Mouse (Mus musculus) spleen, adult 2 months (tissue): ENCODE results near the gene Ninj1. TPM values are rescaled to one million over a fixed set of nuclear protein-coding genes. Genes with fewer than 3 reads are reported as not detected.

ENCODE experiments used
- DNase-seq, 2 experiments: peaks; one replicate each; pipeline versions ENCODE4 v3.0.0 to v3.0.0-alpha.2; 2012 to 2021; ENCODE audit warnings: low spot score in 2 of 2, low read depth in 1 of 2
- H3K27ac ChIP-seq: fragments of 200-500 bp; 2 replicates; pipeline ENCODE4 v1.5.1; 2012; ENCODE audit warnings: low read length, inconsistent platforms; ENCODE audit not compliant: insufficient read depth
- H3K27me3 ChIP-seq: fragments of 200-500 bp; 2 replicates; pipeline ENCODE4 v1.6.1; 2012; ENCODE audit warnings: mild to moderate bottlenecking, moderate library complexity, low read length, inconsistent platforms; ENCODE audit not compliant: control insufficient read depth, insufficient read depth
- H3K36me3 ChIP-seq: fragments of 200-500 bp; 2 replicates; pipeline ENCODE4 v1.6.1; 2012; ENCODE audit warnings: mild to moderate bottlenecking, low read length, inconsistent platforms; ENCODE audit not compliant: control insufficient read depth, insufficient read depth
- H3K4me1 ChIP-seq: fragments of 200-500 bp; 2 replicates; pipeline ENCODE4 v1.6.1; 2011; ENCODE audit warnings: inconsistent platforms; ENCODE audit not compliant: control insufficient read depth, insufficient read depth, insufficient read length
- H3K4me3 ChIP-seq: fragments of 200-500 bp; 2 replicates; pipeline ENCODE4 v1.5.1; 2011; ENCODE audit warnings: mild to moderate bottlenecking, inconsistent platforms; ENCODE audit not compliant: insufficient read depth, insufficient read length; ENCODE audit errors: extremely low read depth
- CTCF ChIP-seq: fragments of 200-500 bp; IDR thresholded peaks from 2 replicates; pipeline ENCODE4 v1.5.1; 2011; ENCODE audit warnings: mild to moderate bottlenecking, inconsistent platforms; ENCODE audit not compliant: insufficient read depth, insufficient read length, insufficient replicate concordance; ENCODE audit errors: extremely low read depth
- POLR2A ChIP-seq: fragments of 200-500 bp; IDR thresholded peaks from 2 replicates; pipeline ENCODE4 v1.6.1; 2011; ENCODE audit warnings: low read depth, low read length, inconsistent platforms
- WGBS: fragments of 180-500 bp; shearing (Covaris S2); methylation state at CpG from one replicate; pipeline ENCODE4 v1.1.7; 2018; 5-methylcytosine and 5-hydroxymethylcytosine counted together
- polyA plus RNA-seq: library from polyadenylated mRNA; depleted of rRNA; stranded (reverse); fragments of >200 nt; gene quantifications from 2 replicates; pipeline ENCODE4 v1.2.3, GENCODE M21; 2012

Ninj1 gene
- polyA plus RNA-seq, 1 experiment = 343 TPM

- H3K27me3 ChIP-seq = peaks cover 17% of the 10 kb centered on the region
- H3K4me1 ChIP-seq = peaks cover 6% of the 10 kb centered on the region; the same call in 1 of the 2 replicates
- no peak for TF ChIP-seq CTCF
- TF ChIP-seq POLR2A = no peak
- DNase-seq = no peak
- 42% methylated on average over 17 of the region's 17 CpGs for WGBS
- H3K36me3 ChIP-seq = no peaks in the 10 kb centered on the region
- H3K27ac ChIP-seq = no peak overlapping the region
- no peak overlapping the region for H3K4me3 ChIP-seq
Observed at GRCm38 (mm10) chr13:49146040-49146697, 41.1 kb upstream of the Ninj1 start.

- Histone ChIP-seq H3K27me3 (peaks cover 17% of the 10 kb centered on the region), H3K36me3 (no peaks in the 10 kb centered on the region), H3K27ac (no peak overlapping the region), H3K4me3 (peak overlapping the region; percentile 55; the same call in 1 of the 2 replicates), H3K4me1 (peaks cover 6% of the 10 kb centered on the region; the same call in 1 of the 2 replicates)
- WGBS = 2% methylated on average over 44 of the region's 44 CpGs
- no peak for DNase-seq
- TF ChIP-seq CTCF (no peak), POLR2A (no peak)
Observed at GRCm38 (mm10) chr13:49146698-49147006, 40.6 kb upstream of the Ninj1 start.

GRCm38 (mm10) chr13:49147007-49147857, 40.1 kb upstream of the Ninj1 start:
- peak overlapping the region; percentile 55; the same call in 1 of the 2 replicates for H3K4me3 ChIP-seq
- no peak for TF ChIP-seq POLR2A
- TF ChIP-seq CTCF = no peak
- H3K4me1 ChIP-seq = peaks cover 6% of the 10 kb centered on the region; the same call in 1 of the 2 replicates
- H3K36me3 ChIP-seq = no peaks in the 10 kb centered on the region
- 2% methylated on average over 47 of the region's 98 CpGs for WGBS
- no peak for DNase-seq
- H3K27ac ChIP-seq = no peak overlapping the region
- peaks cover 17% of the 10 kb centered on the region for H3K27me3 ChIP-seq

GRCm38 (mm10) chr13:49147858-49148226, 39.4 kb upstream of the Ninj1 start, which contains the start of gene Wnk2:
Wnk2 (minus strand) TSS chr13:49148014.
- no peak for TF ChIP-seq CTCF
- TF ChIP-seq POLR2A = no peak
- Histone ChIP-seq H3K36me3 (no peaks in the 10 kb centered on the region), H3K27me3 (peaks cover 17% of the 10 kb centered on the region), H3K4me3 (peak within 1 kb of the TSS; percentile 55; the same call in 1 of the 2 replicates), H3K27ac (no peak within 1 kb of the TSS), H3K4me1 (peaks cover 6% of the 10 kb centered on the region; the same call in 1 of the 2 replicates)
- 1% methylated on average over 40 of the region's 43 CpGs for WGBS
- peak; percentile 14 to 53 for DNase-seq

GRCm38 (mm10) chr13:49148687-49149086, 38.6 kb upstream of the Ninj1 start:
- WGBS = 87% methylated on average over 4 of the region's 4 CpGs
- Histone ChIP-seq H3K4me3 (no peak overlapping the region), H3K27me3 (peaks cover 17% of the 10 kb centered on the region), H3K27ac (no peak overlapping the region), H3K36me3 (no peaks in the 10 kb centered on the region), H3K4me1 (peaks cover 6% of the 10 kb centered on the region; the same call in 1 of the 2 replicates)
- DNase-seq = no peak
- TF ChIP-seq POLR2A = no peak
- TF ChIP-seq CTCF = no peak

- Histone ChIP-seq H3K4me3 (no peak overlapping the region), H3K4me1 (no peaks in the 10 kb centered on the region), H3K27me3 (no peaks in the 10 kb centered on the region), H3K36me3 (no peaks in the 10 kb centered on the region), H3K27ac (no peak overlapping the region)
- no peak for DNase-seq
- 83% methylated on average over 10 of the region's 10 CpGs for WGBS
- no peak for TF ChIP-seq POLR2A
- TF ChIP-seq CTCF = no peak
Observed at GRCm38 (mm10) chr13:49154028-49154427, 33.3 kb upstream of the Ninj1 start.

GRCm38 (mm10) chr13:49154621-49155020, 32.7 kb upstream of the Ninj1 start:
- DNase-seq = no peak
- 89% methylated on average over 7 of the region's 7 CpGs for WGBS
- Histone ChIP-seq H3K36me3 (no peaks in the 10 kb centered on the region), H3K4me1 (no peaks in the 10 kb centered on the region), H3K4me3 (no peak overlapping the region), H3K27ac (no peak overlapping the region), H3K27me3 (no peaks in the 10 kb centered on the region)
- TF ChIP-seq POLR2A (no peak), CTCF (no peak)
